Mouse (Mus musculus): ENCODE data around the gene Ythdc1. TPM values are rescaled to one million over a fixed set of nuclear protein-coding genes. Genes with fewer than 3 reads are reported as not detected.

Ythdc1 gene
- 213 TPM for polyA plus RNA-seq (2014; fragmentation: Illumina TruSeq; extraction: RNeasy Lipid Tissue Mini Kit (QIAGEN cat#74804); ENCODE audit: low replicate concordance)

DNA sequence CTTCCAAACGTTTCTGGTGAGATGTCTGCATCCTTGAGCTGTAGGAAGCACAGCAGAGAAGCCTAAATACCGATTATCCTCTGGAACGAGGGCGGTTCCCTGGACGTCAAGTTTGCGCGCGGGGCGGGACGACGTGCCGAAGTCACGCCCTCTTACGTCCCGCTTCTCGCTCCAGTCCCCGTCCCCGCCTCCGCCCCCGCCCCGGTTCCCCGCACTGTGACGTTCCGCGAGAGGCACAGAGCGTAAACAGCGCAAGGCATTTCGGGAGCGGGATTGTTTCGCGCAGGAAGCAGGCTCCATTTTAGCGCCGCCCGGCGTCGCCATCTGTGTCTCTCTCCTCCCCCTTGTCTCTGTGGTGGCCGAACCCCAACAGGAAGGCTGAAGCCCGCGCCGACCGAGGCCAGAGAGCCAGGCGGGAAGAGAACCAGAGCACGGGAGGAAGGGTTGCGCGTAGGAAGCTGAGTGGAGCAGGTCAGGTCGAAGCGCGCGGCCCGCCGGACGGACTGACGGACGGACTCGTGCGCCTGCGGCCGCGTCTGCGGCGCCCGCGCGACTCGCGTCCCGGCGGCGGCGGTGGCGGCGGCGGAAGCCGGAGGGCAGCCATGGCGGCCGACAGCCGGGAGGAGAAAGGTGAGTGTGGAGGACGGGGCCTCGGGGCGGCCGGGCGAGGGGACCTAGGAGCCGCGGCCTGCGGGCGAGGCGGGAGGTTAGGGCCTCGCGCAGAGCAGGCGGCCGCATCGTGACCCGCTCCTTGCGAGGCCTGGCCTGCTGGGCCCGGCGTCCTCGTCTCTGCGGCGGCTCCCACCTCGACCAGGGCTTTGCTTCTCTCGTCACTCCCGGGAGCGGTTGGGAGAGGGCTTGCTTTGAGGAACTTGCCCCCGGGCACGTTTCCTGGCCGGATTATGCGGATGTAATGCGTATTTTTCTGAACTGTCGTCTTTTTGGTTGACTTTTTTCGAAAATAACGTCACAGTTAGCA lies at the start of gene Ythdc1:
TSS of gene Ythdc1 (plus strand) at position 260 of the 979 bp plus-strand sequence.

Other genes with a start within 250 kb of the Ythdc1 start
- not detected for gene Tmprss11f, start 171.8 kb upstream of the Ythdc1 start, polyA plus RNA-seq (2014; fragmentation: Illumina TruSeq; extraction: RNeasy Lipid Tissue Mini Kit (QIAGEN cat#74804); ENCODE audit: low replicate concordance)
- not detected for gene Tmprss11b, start 127.9 kb upstream of the Ythdc1 start, polyA plus RNA-seq (2014; fragmentation: Illumina TruSeq; extraction: RNeasy Lipid Tissue Mini Kit (QIAGEN cat#74804); ENCODE audit: low replicate concordance)
- gene Tmprss11e, start 58.4 kb upstream of the Ythdc1 start, polyA plus RNA-seq (2014; fragmentation: Illumina TruSeq; extraction: RNeasy Lipid Tissue Mini Kit (QIAGEN cat#74804); ENCODE audit: low replicate concordance), result not detected
- gene Ugt2b34, start 102.7 kb downstream of the Ythdc1 start, polyA plus RNA-seq (2014; fragmentation: Illumina TruSeq; extraction: RNeasy Lipid Tissue Mini Kit (QIAGEN cat#74804); ENCODE audit: low replicate concordance), result 3,306 TPM
- 0.89 TPM for gene Ugt2b1, start 122.3 kb downstream of the Ythdc1 start, polyA plus RNA-seq (2014; fragmentation: Illumina TruSeq; extraction: RNeasy Lipid Tissue Mini Kit (QIAGEN cat#74804); ENCODE audit: low replicate concordance)
- 247 TPM for gene Ugt2b35, start 196.6 kb downstream of the Ythdc1 start, polyA plus RNA-seq (2014; fragmentation: Illumina TruSeq; extraction: RNeasy Lipid Tissue Mini Kit (QIAGEN cat#74804); ENCODE audit: low replicate concordance)

All from small intestine, adult 10 weeks (tissue).